Mouse (Mus musculus) CH12.LX (cell line): ENCODE results near the gene Erbb4. TPM values are rescaled to one million over a fixed set of nuclear protein-coding genes. Genes with fewer than 3 reads are reported as not detected.

Source experiments
- DNase-seq: peaks from one replicate; pipeline ENCODE4 v3.0.0-alpha.2; 2013; ENCODE audit errors: extremely low read depth
- H3K27ac ChIP-seq: 2 replicates; pipeline ENCODE4 v1.5.1; 2012; ENCODE audit warnings: low read depth, mild to moderate bottlenecking, control low read depth, moderate library complexity; ENCODE audit not compliant: insufficient read depth
- H3K27me3 ChIP-seq: replicated peaks from 2 replicates; pipeline ENCODE3; 2012; ENCODE audit warnings: inconsistent platforms
- H3K36me3 ChIP-seq, 2 experiments: replicated peaks in 1 of 2; 2 replicates each; pipeline versions ENCODE3 to v1.6.1; 2012; ENCODE audit warnings: inconsistent platforms in 1 of 2, low read length in 1 of 2, mild to moderate bottlenecking in 1 of 2, mixed read lengths in 1 of 2, moderate library complexity in 1 of 2; ENCODE audit not compliant: control insufficient read depth in 1 of 2, insufficient read depth in 1 of 2
- H3K4me1 ChIP-seq, 2 experiments: 2 replicates each; pipeline ENCODE4 v1.6.1; 2012; ENCODE audit warnings: inconsistent platforms in 1 of 2, moderate library complexity in 1 of 2; ENCODE audit not compliant: insufficient read depth in 2 of 2, control insufficient read depth in 1 of 2
- H3K4me2 ChIP-seq: 2 replicates; pipeline ENCODE4 v1.6.1; 2012; ENCODE audit warnings: low read depth, mild to moderate bottlenecking, control low read depth; ENCODE audit not compliant: poor library complexity, insufficient read depth, severe bottlenecking
- H3K4me3 ChIP-seq, 3 experiments: fragments of 150-350 bp in 1 of 3; sonication (generic) in 1 of 3; replicated peaks in 1 of 3; 2 replicates each; pipeline versions ENCODE3 to v1.5.1; 2011 to 2012; ENCODE audit warnings: low read depth in 2 of 3, low read length in 2 of 3, mild to moderate bottlenecking in 2 of 3, moderate library complexity in 2 of 3, control low read depth in 1 of 3, improper control_type of control experiment in 1 of 3, inconsistent platforms in 1 of 3, mixed read lengths in 1 of 3; ENCODE audit not compliant: poor library complexity in 1 of 3
- H3K79me2 ChIP-seq: replicated peaks from 2 replicates; pipeline ENCODE4 v1.6.1; 2012; ENCODE audit warnings: mild to moderate bottlenecking, moderate library complexity; ENCODE audit not compliant: control insufficient read depth, poor library complexity, insufficient read depth, severe bottlenecking; ENCODE audit errors: extremely low read depth
- H3K9ac ChIP-seq: 2 replicates; pipeline ENCODE4 v1.6.1; 2012; ENCODE audit warnings: low read depth, mild to moderate bottlenecking, control low read depth, moderate library complexity; ENCODE audit not compliant: insufficient read depth
- H3K9me3 ChIP-seq: replicated peaks from 2 replicates; pipeline ENCODE3; 2012; ENCODE audit warnings: low read length, inconsistent platforms, mixed read lengths
- BHLHE40 ChIP-seq: IDR thresholded peaks from 2 replicates; pipeline ENCODE4 v1.6.1; 2011; ENCODE audit warnings: mild to moderate bottlenecking, low read depth, low read length, improper control_type of control experiment
- CHD1 ChIP-seq: IDR thresholded peaks from 2 replicates; pipeline ENCODE4 v1.6.1; 2012; ENCODE audit warnings: low read depth, low read length, improper control_type of control experiment, inconsistent platforms
- CHD2 ChIP-seq: IDR thresholded peaks from 2 replicates; pipeline ENCODE4 v1.6.1; 2011; ENCODE audit warnings: low read length, improper control_type of control experiment
- ETS1 ChIP-seq: conservative IDR thresholded peaks from 2 replicates; pipeline ENCODE4 v1.6.1; 2012; ENCODE audit warnings: low read depth, mild to moderate bottlenecking, inconsistent platforms, low read length, improper control_type of control experiment, moderate library complexity
- GABPA ChIP-seq: IDR thresholded peaks from 2 replicates; pipeline ENCODE4 v1.6.1; 2012; ENCODE audit warnings: low read depth, low read length, improper control_type of control experiment, inconsistent platforms; ENCODE audit not compliant: insufficient replicate concordance
- HCFC1 ChIP-seq: IDR thresholded peaks from 2 replicates; pipeline ENCODE4 v1.6.1; 2012; ENCODE audit warnings: low read depth, mild to moderate bottlenecking, inconsistent platforms, low read length, improper control_type of control experiment
- IRF4 ChIP-seq: IDR thresholded peaks from 2 replicates; pipeline ENCODE4 v1.6.1; 2014; ENCODE audit warnings: low read depth, mild to moderate bottlenecking, inconsistent platforms, low read length, improper control_type of control experiment
- JUN ChIP-seq: IDR thresholded peaks from 2 replicates; pipeline ENCODE4 v1.6.1; 2011; ENCODE audit warnings: low read depth, mild to moderate bottlenecking, low read length, improper control_type of control experiment, moderate library complexity; ENCODE audit not compliant: insufficient read depth
- KAT2A ChIP-seq: IDR thresholded peaks from 2 replicates; pipeline ENCODE4 v1.6.1; 2012; ENCODE audit warnings: low read length, improper control_type of control experiment, inconsistent platforms; ENCODE audit not compliant: insufficient replicate concordance
- MAFK ChIP-seq: IDR thresholded peaks from 2 replicates; pipeline ENCODE4 v1.6.1; 2011; ENCODE audit warnings: low read length, improper control_type of control experiment; ENCODE audit not compliant: insufficient replicate concordance
- MAX ChIP-seq: IDR thresholded peaks from 2 replicates; pipeline ENCODE4 v1.6.1; 2011; ENCODE audit warnings: low read length, improper control_type of control experiment
- MEF2A ChIP-seq: IDR thresholded peaks from 2 replicates; pipeline ENCODE4 v1.6.1; 2014; ENCODE audit warnings: low read depth, mild to moderate bottlenecking, inconsistent platforms, low read length, improper control_type of control experiment, borderline replicate concordance
- MXI1 ChIP-seq: IDR thresholded peaks from 2 replicates; pipeline ENCODE4 v1.6.1; 2011; ENCODE audit warnings: mild to moderate bottlenecking, low read depth, low read length, improper control_type of control experiment
- MYC ChIP-seq: IDR thresholded peaks from 2 replicates; pipeline ENCODE4 v1.6.1; 2011; ENCODE audit warnings: low read depth, mild to moderate bottlenecking, improper control_type of control experiment, low read length
- NELFE ChIP-seq: IDR thresholded peaks from 2 replicates; pipeline ENCODE4 v1.6.1; 2011; ENCODE audit warnings: low read depth, low read length, improper control_type of control experiment
- PAX5 ChIP-seq: IDR thresholded peaks from 2 replicates; pipeline ENCODE4 v1.6.1; 2012; ENCODE audit warnings: low read length, inconsistent platforms, mixed read lengths
- POLR2A ChIP-seq: IDR thresholded peaks from 2 replicates; pipeline ENCODE4 v1.6.1; 2011; ENCODE audit warnings: low read depth, mild to moderate bottlenecking, improper control_type of control experiment, low read length
- POLR2AphosphoS2 ChIP-seq: IDR thresholded peaks from 2 replicates; pipeline ENCODE4 v1.6.1; 2011; ENCODE audit warnings: low read depth, low read length, improper control_type of control experiment
- RAD21 ChIP-seq: IDR thresholded peaks from 2 replicates; pipeline ENCODE4 v1.6.1; 2011; ENCODE audit warnings: low read depth, mild to moderate bottlenecking, low read length, improper control_type of control experiment, moderate library complexity
- SIN3A ChIP-seq: IDR thresholded peaks from 2 replicates; pipeline ENCODE4 v1.6.1; 2012; ENCODE audit warnings: low read length, improper control_type of control experiment, inconsistent platforms
- TCF12 ChIP-seq: IDR thresholded peaks from 2 replicates; pipeline ENCODE4 v1.6.1; 2014; ENCODE audit warnings: low read depth, mild to moderate bottlenecking, inconsistent platforms, low read length, improper control_type of control experiment
- USF1 ChIP-seq: IDR thresholded peaks from 2 replicates; pipeline ENCODE4 v1.6.1; 2014; ENCODE audit warnings: low read depth, mild to moderate bottlenecking, inconsistent platforms, low read length, improper control_type of control experiment
- USF2 ChIP-seq: conservative IDR thresholded peaks from 2 replicates; pipeline ENCODE4 v1.6.1; 2011; ENCODE audit warnings: low read depth, low read length, improper control_type of control experiment
- dilution Hi-C: fragments of 300-500 bp; cut with MboI; formaldehyde crosslinking; loops from 2 replicates; pipeline ENCODE4 v1.14.3; 2020; ENCODE audit warnings: low sequenced_read_pairs; ENCODE audit not compliant: extremely low pct_unique_long_range_greater_than_20kb, extremely low pct_ligation_motif_present
- in situ Hi-C: fragments of 300-500 bp; cut with MboI; formaldehyde crosslinking; loops from 3 replicates; pipeline ENCODE4 v1.14.3; 2019; ENCODE audit warnings: low sequenced_read_pairs, low pct_ligation_motif_present, low pct_unique_long_range_greater_than_20kb, mixed read lengths
- polyA plus RNA-seq: library from polyadenylated mRNA; unstranded; fragments of >175 nt; gene quantifications from 2 replicates; pipeline ENCODE4 v1.2.1, GENCODE M21; 2012; ENCODE audit warnings: low read depth; ENCODE audit not compliant: insufficient read length
- total RNA-seq, 2 experiments: library from RNA; depleted of rRNA; stranded (reverse); fragments of 300-350 nt in 1 of 2; fragments of >200 nt in 1 of 2; gene quantifications; 2 replicates each; pipeline ENCODE4 v1.2.3; 2012 to 2014

The Erbb4 gene
- total and polyA plus RNA-seq, 3 experiments, result not detected

DNA sequence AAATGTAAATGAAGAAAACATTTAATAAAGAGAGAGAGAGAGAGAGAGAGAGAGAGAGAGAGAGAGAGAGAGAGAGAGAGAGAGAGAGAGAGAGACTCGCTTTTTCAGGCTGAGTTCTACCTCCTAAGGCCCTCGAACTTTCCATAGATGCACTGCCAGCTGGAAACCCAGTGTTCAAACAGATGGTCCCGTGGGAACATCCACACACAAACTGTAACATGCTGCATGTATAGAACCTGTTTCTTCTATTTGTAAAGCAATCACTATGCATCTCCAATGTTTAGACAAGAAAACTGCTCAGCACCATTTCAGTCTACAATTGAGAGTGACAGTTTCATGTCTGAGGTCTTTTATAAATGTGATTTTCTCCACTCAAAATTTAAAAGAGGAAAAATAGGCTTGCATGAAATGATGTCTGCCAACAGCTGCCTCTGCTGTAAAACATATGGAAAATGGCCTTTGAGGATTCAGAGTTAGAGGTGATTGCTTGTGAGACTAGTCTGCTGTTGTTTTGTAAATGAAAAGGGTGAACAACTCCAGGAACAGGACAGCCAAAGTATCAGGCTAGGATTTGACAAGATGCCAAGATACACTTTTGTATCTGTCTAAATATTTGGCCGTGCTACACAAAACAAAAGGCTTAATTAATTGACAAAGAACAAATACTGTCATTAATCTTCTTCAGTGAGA lies 533.9 kb downstream of the Erbb4 start:
- no peaks in the 10 kb centered on the region for H3K27me3 ChIP-seq
- H3K36me3 ChIP-seq, result no peaks in the 10 kb centered on the region
- no peaks in the 10 kb centered on the region for H3K4me1 ChIP-seq
- no peak overlapping the region for H3K9ac ChIP-seq
- dilution Hi-C loops, result no loop called here
- in situ Hi-C loops, result no loop called here
- H3K79me2 ChIP-seq, result no peaks in the 10 kb centered on the region
- no peak for DNase-seq
- H3K4me2 ChIP-seq, result no peak overlapping the region
- peaks cover 10% of the 10 kb centered on the region for H3K9me3 ChIP-seq
- H3K4me3 ChIP-seq, result no peak overlapping the region
- no peak overlapping the region for H3K27ac ChIP-seq
- TF ChIP-seq RAD21, result no peak
- TF ChIP-seq NELFE, result no peak
- TF ChIP-seq POLR2A, result no peak
- no peak for TF ChIP-seq TCF12
- no peak for TF ChIP-seq GABPA
- no peak for TF ChIP-seq PAX5
- TF ChIP-seq USF2, result no peak
- TF ChIP-seq MEF2A, result no peak
- TF ChIP-seq SIN3A, result no peak

DNA sequence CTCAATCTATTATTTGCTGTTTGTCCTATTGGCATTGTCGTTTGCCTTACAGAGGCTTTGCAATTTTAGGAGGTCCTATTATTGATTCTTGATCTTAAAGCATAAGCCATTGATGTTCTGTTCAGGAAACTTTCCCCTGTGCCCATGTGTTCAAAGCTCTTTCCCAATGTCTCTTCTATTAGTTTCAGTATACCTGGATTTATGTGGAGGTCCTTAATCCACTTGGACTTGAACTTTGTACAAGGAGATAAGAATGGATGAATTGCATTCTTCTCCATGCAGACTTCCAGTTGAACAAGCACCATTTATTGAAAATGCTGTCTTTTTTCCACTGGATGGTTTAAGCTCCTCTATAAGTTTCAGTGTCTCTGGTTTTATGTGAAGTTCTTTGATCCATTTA lies 536.9 kb downstream of the Erbb4 start:
- Histone ChIP-seq H3K79me2 (no peaks in the 10 kb centered on the region), H3K4me1 (no peaks in the 10 kb centered on the region), H3K9ac (no peak overlapping the region), H3K9me3 (peaks cover 22% of the 10 kb centered on the region), H3K27ac (no peak overlapping the region), H3K4me3 (no peak overlapping the region), H3K4me2 (no peak overlapping the region), H3K27me3 (no peaks in the 10 kb centered on the region), H3K36me3 (no peaks in the 10 kb centered on the region)
- in situ Hi-C loops (no loop called here), dilution Hi-C loops (no loop called here)
- TF ChIP-seq MYC (no peak), KAT2A (no peak)
- DNase-seq, result no peak

DNA sequence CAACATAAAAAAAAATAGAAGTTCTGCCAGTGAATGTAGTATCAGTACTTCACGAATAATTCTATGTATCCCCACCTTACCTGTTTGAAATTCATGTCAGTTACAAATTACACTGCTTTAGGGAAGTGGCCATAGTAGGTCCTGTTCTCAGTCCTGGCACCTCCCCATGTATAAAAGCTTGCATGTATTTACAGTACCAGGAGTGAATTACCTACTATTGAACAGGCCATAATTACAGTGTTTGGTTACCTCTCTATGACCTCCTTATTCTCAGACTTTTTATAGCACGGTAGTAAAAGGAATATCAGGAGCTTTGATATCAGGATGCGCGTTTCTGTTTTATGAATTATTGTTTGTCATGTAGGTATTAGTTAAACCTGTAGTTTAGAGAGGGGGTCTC lies 564.9 kb downstream of the Erbb4 start:
- dilution Hi-C loops, result no loop called here
- no peaks in the 10 kb centered on the region for H3K27me3 ChIP-seq
- H3K36me3 ChIP-seq, result no peaks in the 10 kb centered on the region
- peaks cover 7% of the 10 kb centered on the region for H3K9me3 ChIP-seq
- no peak overlapping the region for H3K9ac ChIP-seq
- H3K27ac ChIP-seq, result no peak overlapping the region
- TF ChIP-seq USF1 (no peak), BHLHE40 (no peak), MYC (no peak), MAX (no peak), CHD2 (no peak), JUN (no peak), MAFK (no peak), MXI1 (no peak), ETS1 (no peak), POLR2AphosphoS2 (no peak), IRF4 (no peak), HCFC1 (no peak), CHD1 (no peak), TCF12 (no peak), USF2 (no peak)
- in situ Hi-C loops, result no loop called here
- H3K4me3 ChIP-seq, result no peak overlapping the region
- H3K4me1 ChIP-seq, result no peaks in the 10 kb centered on the region
- DNase-seq, result no peak
- H3K4me2 ChIP-seq, result no peak overlapping the region
- no peaks in the 10 kb centered on the region for H3K79me2 ChIP-seq
